Comparison of ENCODE assay signal across 8 mouse cellular contexts in the genomic region with DNA sequence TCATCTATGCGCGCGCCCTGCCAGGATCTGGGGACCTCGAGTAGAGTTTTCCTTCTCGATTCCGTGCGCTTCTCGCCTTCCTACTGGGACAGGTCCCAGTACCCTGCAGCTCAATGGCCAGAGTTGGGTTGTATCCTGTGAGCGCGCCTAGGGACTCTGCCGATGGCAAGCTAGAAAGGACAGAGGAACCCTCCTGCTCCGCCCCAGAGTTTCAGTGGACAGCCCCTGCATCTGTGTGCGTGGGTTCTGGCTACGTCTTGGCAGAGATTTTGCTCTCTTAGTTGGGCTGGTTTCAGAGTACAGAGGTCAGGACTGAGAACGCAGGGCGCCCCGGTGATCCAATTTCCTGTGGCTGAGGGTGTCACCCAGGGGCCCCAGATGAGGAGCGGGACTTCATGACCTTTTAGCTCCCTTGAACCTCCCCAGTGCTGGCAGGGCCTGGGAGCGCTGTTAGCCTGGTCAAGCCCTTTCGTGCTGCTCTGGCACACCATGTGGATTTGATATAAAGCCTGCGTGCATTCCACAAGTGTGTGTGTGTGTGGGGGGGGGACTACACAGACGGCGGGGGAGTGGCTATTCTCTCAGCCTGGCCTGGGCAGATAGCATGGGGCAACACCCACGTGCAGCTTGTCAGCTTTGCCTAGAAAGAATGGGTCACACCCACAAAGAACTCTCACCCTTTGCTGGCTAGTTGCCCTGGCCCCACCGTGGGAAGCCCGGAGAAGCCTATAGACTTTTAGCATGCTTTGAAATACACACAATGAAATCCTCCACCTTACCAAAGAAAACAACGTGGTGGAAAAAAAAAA.
DNase-seq lines count a peak whose midpoint lies in the region; ATAC-seq and TF ChIP-seq lines count a peak whose summit lies in the region.
"Not testable (repeated sequence)": the region's sequence is repeated elsewhere in the genome, so short reads cannot be mapped to it uniquely, and the experiment has no call there.

No protein-coding gene starts in this region.

- WGBS in embryonic facial prominence, embryonic 12.5 days = 3% methylated on average over 16 of the region's 27 CpGs
- 3% methylated on average over 17 of the region's 27 CpGs for WGBS in heart, adult 2 months
- 3% methylated on average over 18 of the region's 27 CpGs for WGBS in hindbrain, embryonic 10.5 days
- WGBS in kidney, embryonic 14.5 days = 3% methylated on average over 12 of the region's 27 CpGs
- 2% methylated on average over 15 of the region's 27 CpGs for WGBS in liver, embryonic 11.5 days
- 3% methylated on average over 19 of the region's 27 CpGs for WGBS in small intestine, adult 2 months

- intact Hi-C loops in heart, adult 2 months (cut with DNase I) = not testable (repeated sequence)

- H3K4me3 ChIP-seq in MEL (ENCODE audit: control insufficient read depth in 1 of 2, insufficient read depth in 1 of 2, low read depth in 2 of 2, low read length in 2 of 2); kidney, embryonic 14.5 days (ENCODE audit: low read length); liver, embryonic 11.5 days (ENCODE audit: low read depth, low read length): not testable (repeated sequence)
- H3K4me3 ChIP-seq in embryonic facial prominence, embryonic 12.5 days = peak overlapping the region; percentile 17
- H3K4me3 ChIP-seq in heart, adult 2 months = peak overlapping the region; percentile 41
- H3K4me3 ChIP-seq in hindbrain, embryonic 10.5 days = 0 out of 2 replicates have a peak overlapping the region, but pooled peaks have one; percentile 20
- H3K4me3 ChIP-seq in small intestine, adult 2 months (ENCODE audit: low read depth, low read length) = peak overlapping the region; percentile 26; the same call in 1 of the 2 replicates

- not testable (repeated sequence) for H3K79me2 ChIP-seq in MEL (ENCODE audit: control insufficient read depth, insufficient read depth, low read length, poor library complexity); heart, adult 2 months (replicated peaks; ENCODE audit: control insufficient read depth, insufficient read depth, low read length)

- not testable (repeated sequence) for H3K36me3 ChIP-seq in MEL (ENCODE audit: control insufficient read depth in 1 of 2, insufficient read depth in 2 of 2, low read length in 2 of 2); embryonic facial prominence, embryonic 12.5 days; heart, adult 2 months (ENCODE audit: control insufficient read depth, insufficient read depth, low read length); hindbrain, embryonic 10.5 days; kidney, embryonic 14.5 days (ENCODE audit: control insufficient read depth, insufficient read depth, low read length); liver, embryonic 11.5 days (ENCODE audit: control insufficient read depth, insufficient read depth, low read length); small intestine, adult 2 months (ENCODE audit: control insufficient read depth, insufficient read depth, low read length)

- ATAC-seq in embryonic facial prominence, embryonic 12.5 days (ENCODE audit: insufficient number of reproducible peaks, insufficient read depth, low FRiP score, low TSS enrichment) = peak; percentile 24; the same call in 1 of the 2 replicates
- peak; percentile 65 for ATAC-seq in kidney, embryonic 14.5 days (ENCODE audit: low FRiP score, low TSS enrichment)
- ATAC-seq in liver, embryonic 11.5 days (replicated peaks; ENCODE audit: low FRiP score) = peak; percentile 90
- ATAC-seq in megakaryocyte-erythroid progenitor cell, adult 5-6 weeks (replicated peaks; ENCODE audit: low FRiP score, low TSS enrichment, poor library complexity, severe bottlenecking) = peak; percentile 98

- not testable (repeated sequence) for H3K27me3 ChIP-seq in MEL (ENCODE audit: control insufficient read depth in 1 of 2, insufficient read depth in 2 of 2, low read length in 2 of 2); embryonic facial prominence, embryonic 12.5 days; heart, adult 2 months (ENCODE audit: control insufficient read depth, insufficient read depth, low read length); hindbrain, embryonic 10.5 days (ENCODE audit: insufficient read depth, poor library complexity, severe bottlenecking); kidney, embryonic 14.5 days (ENCODE audit: control insufficient read depth, insufficient read depth, low read length); liver, embryonic 11.5 days (replicated peaks; ENCODE audit: control insufficient read depth, insufficient read depth, low read length); small intestine, adult 2 months (ENCODE audit: control insufficient read depth, insufficient read depth, low read length)

- DNase-seq in MEL (ENCODE audit: low read depth, low spot score) = peak; percentile 28
- peak; percentile 57 to 59 for DNase-seq in heart, adult 2 months
- DNase-seq in hindbrain, embryonic 10.5 days (ENCODE audit: low spot score) = peak; percentile 10
- not testable (repeated sequence) for DNase-seq in liver, embryonic 11.5 days (ENCODE audit: low spot score)

- not testable (repeated sequence) for H3K9me3 ChIP-seq in MEL (replicated peaks; ENCODE audit: insufficient read depth, low read length); embryonic facial prominence, embryonic 12.5 days; hindbrain, embryonic 10.5 days; kidney, embryonic 14.5 days (ENCODE audit: control insufficient read depth, low read length); liver, embryonic 11.5 days (ENCODE audit: control insufficient read depth, low read length)

- peak overlapping the region; percentile 34 for H3K4me2 ChIP-seq in embryonic facial prominence, embryonic 12.5 days (replicated peaks)
- not testable (repeated sequence) for H3K4me2 ChIP-seq in kidney, embryonic 14.5 days (replicated peaks; ENCODE audit: low read depth, low read length)
- peak overlapping the region; percentile 38; the same call in 1 of the 2 replicates for H3K4me2 ChIP-seq in liver, embryonic 11.5 days

- TF ChIP-seq POLR2A in MEL (IDR thresholded peaks at IDR 0.05; ENCODE audit: control insufficient read depth in 1 of 2, insufficient read depth in 1 of 2, low read depth in 1 of 2, low read length in 2 of 2, poor library complexity in 1 of 2); heart, adult 2 months (IDR thresholded peaks at IDR 0.05; ENCODE audit: insufficient read depth, low read depth, low read length); small intestine, adult 2 months (IDR thresholded peaks at IDR 0.05; ENCODE audit: low read depth, low read length): not testable (repeated sequence)

- not testable (repeated sequence) for TF ChIP-seq EP300 in MEL (IDR thresholded peaks at IDR 0.05; ENCODE audit: low read depth in 1 of 2, low read length in 2 of 2); heart, adult 2 months (IDR thresholded peaks at IDR 0.05; ENCODE audit: insufficient read depth, low read depth, low read length)

- TF ChIP-seq CTCF in MEL (IDR thresholded peaks at IDR 0.05 in 2 of 3, conservative IDR thresholded peaks at IDR 0.05 in 1 of 3; ENCODE audit: control insufficient read depth in 1 of 3, insufficient read depth in 1 of 3, low read depth in 2 of 3, low read length in 3 of 3, poor library complexity in 1 of 3, severe bottlenecking in 1 of 3); heart, adult 2 months (IDR thresholded peaks at IDR 0.05); small intestine, adult 2 months (IDR thresholded peaks at IDR 0.05; ENCODE audit: extremely low read depth, insufficient read length, insufficient replicate concordance, low read depth, low read length): not testable (repeated sequence)

- H3K9ac ChIP-seq in MEL (ENCODE audit: control insufficient read depth, low read depth, low read length, poor library complexity, severe bottlenecking); embryonic facial prominence, embryonic 12.5 days; heart, adult 2 months (ENCODE audit: low read depth, low read length); kidney, embryonic 14.5 days (ENCODE audit: low read depth, low read length); liver, embryonic 11.5 days (ENCODE audit: low read depth, low read length): not testable (repeated sequence)

- TF ChIP-seq RAD21 in MEL (IDR thresholded peaks at IDR 0.05; ENCODE audit: low read depth, low read length) = not testable (repeated sequence)

- not testable (repeated sequence) for H3K27ac ChIP-seq in MEL (ENCODE audit: control insufficient read depth, low read depth, low read length); embryonic facial prominence, embryonic 12.5 days; hindbrain, embryonic 10.5 days; kidney, embryonic 14.5 days (ENCODE audit: low read depth, low read length); liver, embryonic 11.5 days (ENCODE audit: low read depth, low read length); small intestine, adult 2 months (ENCODE audit: insufficient read depth, low read depth, low read length)
- H3K27ac ChIP-seq in heart, adult 2 months = peak overlapping the region; percentile 28; the same call in 1 of the 2 replicates

- H3K4me1 ChIP-seq in MEL (ENCODE audit: control insufficient read depth in 1 of 2, insufficient read depth in 2 of 2, low read length in 2 of 2); embryonic facial prominence, embryonic 12.5 days; heart, adult 2 months (ENCODE audit: control insufficient read depth, insufficient read depth, low read length); hindbrain, embryonic 10.5 days (replicated peaks); kidney, embryonic 14.5 days (ENCODE audit: control insufficient read depth, insufficient read depth, low read length); liver, embryonic 11.5 days (replicated peaks; ENCODE audit: control insufficient read depth, insufficient read depth, low read length); small intestine, adult 2 months (ENCODE audit: control insufficient read depth, insufficient read depth, insufficient read length, low read length): not testable (repeated sequence)

Comparison
In these comparisons a context has a peak if more than half of its experiments do, and no peak if none do; other contexts are left out.
1. ATAC-seq: peak in every context shown above with its lines; median percentile 98 in megakaryocyte-erythroid progenitor cell, adult 5-6 weeks; 90 in liver, embryonic 11.5 days; 65 in kidney, embryonic 14.5 days; 24 in embryonic facial prominence, embryonic 12.5 days.